Mouse (Mus musculus) lung, postnatal 4 days (tissue): ENCODE measurements around the gene Rab4a.

Experiments
- DNase-seq, 2 experiments: peaks; one replicate each; pipeline ENCODE4 v3.0.0; 2021

Gene Rab4a

GRCm38 (mm10) chr8:123854733-123855475 is 49.1 kb downstream of the Rab4a start:
- DNase-seq = no peak

GRCm38 (mm10) chr8:123857361-123857760 is 51.6 kb downstream of the Rab4a start:
- no peak for DNase-seq

DNA sequence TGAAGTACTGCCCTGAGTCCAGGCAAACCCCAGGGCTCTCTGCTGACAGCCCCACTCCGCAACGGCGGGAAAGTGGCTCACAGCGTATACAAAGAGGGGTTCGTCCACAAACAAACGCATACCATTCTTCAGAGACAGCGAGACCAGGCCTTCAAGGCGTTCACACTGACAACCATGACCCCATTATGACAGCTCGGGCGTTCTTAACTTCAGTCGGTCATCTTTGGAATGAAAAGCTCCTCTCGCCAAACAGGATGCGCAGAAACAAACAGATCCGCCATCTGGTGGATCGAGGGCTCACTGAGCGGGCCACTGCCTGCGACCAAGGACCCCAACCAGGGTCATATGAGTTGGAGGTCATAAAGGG is 52.8 kb downstream of the Rab4a start:
- DNase-seq = peak; percentile 40 to 49

- peak; percentile 93 for DNase-seq
Observed at GRCm38 (mm10) chr8:123858941-123859647, 53.3 kb downstream of the Rab4a start.

- DNase-seq = peak; percentile 60 to 66
Observed at GRCm38 (mm10) chr8:123859648-123860259, 54.0 kb downstream of the Rab4a start, which contains the start of gene Ccsap. Gene Ccsap, minus strand, starts transcription at chr8:123860209.

GRCm38 (mm10) chr8:123860386-123860785 is 54.6 kb downstream of the Rab4a start:
- DNase-seq = no peak

- no peak for DNase-seq
Observed at GRCm38 (mm10) chr8:123865786-123866185, 60.0 kb downstream of the Rab4a start.

DNA sequence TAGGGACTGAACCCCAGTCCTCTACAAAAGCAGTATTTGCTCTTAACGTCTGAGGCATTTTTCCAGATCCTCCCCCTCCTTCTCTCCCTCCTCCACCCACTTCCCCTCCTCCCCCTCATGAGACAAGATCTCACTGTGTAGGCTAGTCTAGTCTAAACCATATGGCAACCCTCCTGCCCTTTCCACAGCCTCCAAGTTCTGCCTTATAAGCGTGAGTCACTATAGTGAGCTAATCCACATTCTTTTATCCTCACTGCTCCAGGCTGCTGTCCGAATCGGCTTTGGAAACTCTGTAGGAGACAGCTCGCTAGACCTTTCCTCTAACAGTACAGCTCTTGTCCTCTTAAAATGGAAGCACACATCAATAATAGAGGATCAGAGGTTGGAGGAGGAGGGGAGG is 61.2 kb downstream of the Rab4a start:
- DNase-seq = no peak

DNA sequence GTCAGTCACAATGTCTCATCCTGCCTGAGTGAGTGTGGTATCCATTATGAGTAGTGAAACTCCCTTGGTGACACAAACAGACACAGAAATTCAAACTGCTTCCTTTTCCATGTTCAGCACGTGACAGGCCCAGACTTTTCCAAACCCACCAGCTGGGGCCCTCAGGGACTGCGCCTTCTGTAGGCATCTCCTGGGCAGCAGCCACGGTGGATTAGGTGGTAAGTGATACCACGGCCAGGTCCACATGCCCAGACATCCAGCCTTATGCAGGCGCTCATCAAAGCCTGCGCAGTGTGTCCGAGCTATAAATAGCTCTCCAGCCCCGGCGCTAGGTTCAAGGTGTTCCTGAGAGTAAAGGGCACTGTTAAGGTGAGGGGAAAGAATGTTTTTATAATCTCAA is 66.3 kb downstream of the Rab4a start:
- no peak for DNase-seq

- no peak for DNase-seq
Observed at GRCm38 (mm10) chr8:123873364-123873763, 67.6 kb downstream of the Rab4a start.

- DNase-seq = no peak
Observed at GRCm38 (mm10) chr8:123874324-123874723, 68.5 kb downstream of the Rab4a start.

DNA sequence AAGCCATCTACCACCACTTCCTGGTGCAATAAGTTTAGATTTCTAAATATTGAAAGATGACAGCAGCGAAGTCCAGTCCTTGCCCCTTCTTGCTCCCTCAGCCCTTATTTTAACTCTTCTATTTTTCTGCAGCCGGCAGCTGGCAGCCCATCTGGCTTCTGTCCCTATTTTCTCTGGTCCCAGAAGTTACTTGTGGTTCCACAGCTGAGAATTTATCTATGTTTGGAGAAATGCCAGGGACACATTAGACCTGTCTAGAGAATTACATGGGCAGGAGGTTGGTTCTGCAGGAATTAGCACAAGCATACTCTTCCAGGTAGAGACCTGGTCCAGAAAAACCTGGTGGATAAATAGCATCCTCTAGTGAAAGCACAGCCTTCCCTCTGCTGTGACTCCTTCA is 72.1 kb downstream of the Rab4a start:
- DNase-seq = no peak

DNA sequence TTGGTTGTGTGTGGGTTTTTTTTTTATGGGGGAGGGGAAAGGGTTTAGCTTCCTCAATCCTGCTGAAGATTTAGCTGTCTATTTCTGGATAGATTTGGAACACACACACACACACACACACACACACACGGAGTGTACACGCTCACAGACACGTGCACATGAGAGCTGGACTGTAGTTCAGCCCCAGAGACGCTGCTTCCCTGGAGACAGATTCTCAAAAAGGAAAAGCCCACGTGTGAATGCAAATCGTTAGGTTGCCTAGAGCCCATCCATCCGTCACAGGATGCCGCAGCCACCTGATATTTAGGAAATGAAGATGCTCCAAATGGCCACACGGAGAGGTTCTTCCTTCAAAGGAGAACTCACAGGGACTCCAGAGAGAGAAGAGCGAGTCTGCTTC is 74.5 kb downstream of the Rab4a start:
- DNase-seq = no peak

DNA sequence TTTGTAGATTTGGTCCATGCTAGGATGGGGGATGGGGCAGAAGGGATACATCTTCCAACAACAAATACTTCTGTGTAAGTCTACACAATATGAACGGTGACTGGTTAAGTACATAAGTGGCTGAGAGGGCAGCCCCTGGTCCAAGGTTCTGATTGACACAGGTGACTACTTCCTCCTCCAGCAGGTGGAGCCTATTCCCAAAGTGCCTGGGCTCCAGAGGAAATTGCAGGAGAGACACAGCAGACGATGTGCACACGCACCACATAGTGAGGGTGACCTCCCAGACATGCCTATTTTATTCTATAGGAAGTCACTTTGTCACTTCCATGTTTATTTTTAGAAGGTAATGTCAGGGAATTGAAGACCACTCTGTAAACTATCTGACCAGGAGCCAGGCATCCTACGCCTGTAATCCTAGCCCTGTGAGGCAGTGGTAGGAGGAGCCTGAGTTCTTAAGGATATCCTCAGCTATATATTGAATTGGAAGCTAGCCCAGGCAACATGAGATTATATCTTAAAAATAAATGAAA is 75.1 kb downstream of the Rab4a start:
- DNase-seq = no peak

DNA sequence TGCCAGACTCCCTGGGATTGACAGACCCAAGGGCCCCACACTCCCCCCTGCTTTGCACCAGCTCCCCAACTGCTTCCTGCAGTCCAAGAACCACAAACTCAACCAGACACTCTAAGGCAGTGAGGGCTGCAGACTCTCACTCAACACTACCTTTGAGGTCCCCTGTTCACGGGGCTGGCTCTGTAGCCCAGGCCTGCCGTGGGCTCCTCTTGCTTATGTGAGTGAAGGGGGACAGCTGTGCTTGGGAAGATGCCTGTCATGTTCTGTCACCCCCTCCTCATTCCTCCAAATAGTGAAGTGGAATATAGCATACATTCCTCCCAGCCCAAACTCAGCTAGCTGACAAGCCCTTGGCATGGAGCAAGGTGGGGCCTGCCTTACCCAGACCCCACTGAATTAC is 76.6 kb downstream of the Rab4a start:
- DNase-seq = no peak

- no peak for DNase-seq
Observed at GRCm38 (mm10) chr8:123883094-123883493, 77.3 kb downstream of the Rab4a start.
